Mouse (Mus musculus) midbrain, postnatal 0 days (tissue): ENCODE results near the gene Slc30a9. TPM values are rescaled to one million over a fixed set of nuclear protein-coding genes. Genes with fewer than 3 reads are reported as not detected.

Experiments
- ATAC-seq: fragments of 200-750 bp; cut with Nextera tagmentation; 2 replicates; pipeline ENCODE4 v1.8.0; 2017; ENCODE audit warnings: moderate number of reproducible peaks, mild to moderate bottlenecking, moderate TSS enrichment, moderate library complexity; ENCODE audit not compliant: low FRiP score
- DNase-seq: peaks from one replicate; pipeline ENCODE4 v3.0.0-alpha.2; 2015; ENCODE audit warnings: low spot score
- H3K27ac ChIP-seq: fragments of 300-500 bp; sonication (generic); 2 replicates; pipeline ENCODE4 v1.5.1; 2014; ENCODE audit warnings: low read depth, mild to moderate bottlenecking, low read length, mixed read lengths
- H3K27me3 ChIP-seq: fragments of 300-500 bp; sonication (generic); 2 replicates; pipeline ENCODE4 v1.6.1; 2014; ENCODE audit warnings: low read length, control low read depth, mixed read lengths; ENCODE audit not compliant: insufficient read depth
- H3K36me3 ChIP-seq: fragments of 300-500 bp; sonication (generic); 2 replicates; pipeline ENCODE4 v1.6.1; 2014; ENCODE audit warnings: low read length, control low read depth, mixed read lengths; ENCODE audit not compliant: insufficient read depth
- H3K4me1 ChIP-seq: fragments of 300-500 bp; sonication (generic); 2 replicates; pipeline ENCODE4 v1.6.1; 2014; ENCODE audit warnings: mild to moderate bottlenecking, control low read depth, antibody characterized with exemption, low read length, mixed read lengths; ENCODE audit not compliant: insufficient read depth
- H3K4me2 ChIP-seq: fragments of 300-500 bp; sonication (generic); 2 replicates; pipeline ENCODE4 v1.6.1; 2014; ENCODE audit warnings: low read depth, mild to moderate bottlenecking, low read length, mixed read lengths; ENCODE audit not compliant: poor library complexity, severe bottlenecking
- H3K4me3 ChIP-seq: fragments of 300-500 bp; sonication (generic); 2 replicates; pipeline ENCODE4 v1.5.1; 2014; ENCODE audit warnings: low read depth, mild to moderate bottlenecking, low read length, moderate library complexity
- H3K9ac ChIP-seq: fragments of 300-500 bp; sonication (generic); replicated peaks from 2 replicates; pipeline ENCODE4 v1.6.1; 2014; ENCODE audit warnings: mild to moderate bottlenecking, low read length, moderate library complexity, mixed read lengths; ENCODE audit not compliant: poor library complexity, severe bottlenecking
- H3K9me3 ChIP-seq: fragments of 300-500 bp; sonication (generic); 2 replicates; pipeline ENCODE4 v1.6.1; 2016; ENCODE audit warnings: low read length, control low read depth
- CTCF ChIP-seq: IDR thresholded peaks from 2 replicates; pipeline ENCODE4 v1.5.1; 2016; ENCODE audit warnings: antibody characterized with exemption, mild to moderate bottlenecking
- WGBS: fragments of 180-500 bp; shearing (Covaris S2); extraction: QIAGEN DNeasy Blood & Tissue Kit; methylation state at CpG from one replicate; pipeline ENCODE4 v1.1.7; 2014; 5-methylcytosine and 5-hydroxymethylcytosine counted together
- polyA plus RNA-seq: library from polyadenylated mRNA; unstranded; fragments of >200 nt; fragmentation: Nextera tagmentation; extraction: Ambion mirVana; gene quantifications from 2 replicates; pipeline ENCODE4 v1.2.1, GENCODE M21; 2015
- total RNA-seq: library from RNA; depleted of rRNA; stranded (reverse); fragments of >200 nt; gene quantifications from 2 replicates; pipeline ENCODE4 v1.2.3, GENCODE M21; 2014; rRNA removed

Gene Slc30a9
- total and polyA plus RNA-seq, 2 experiments from 2014 or later, result 99.5 to 176 TPM

- no peaks in the 10 kb centered on the region for H3K4me1 ChIP-seq
- H3K9me3 ChIP-seq, result no peaks in the 10 kb centered on the region
- DNase-seq, result no peak
- no peak overlapping the region for H3K9ac ChIP-seq
- H3K27me3 ChIP-seq, result no peaks in the 10 kb centered on the region
- no peak overlapping the region for H3K4me3 ChIP-seq
- peaks cover 14% of the 10 kb centered on the region; the same call in 1 of the 2 replicates for H3K36me3 ChIP-seq
- no peak for TF ChIP-seq CTCF
- H3K27ac ChIP-seq, result no peak overlapping the region
- ATAC-seq, result 0 out of 2 replicates have a peak, but pooled peaks have one; percentile 28
- H3K4me2 ChIP-seq, result no peak overlapping the region
- WGBS, result 64% methylated on average over 28 of the region's 28 CpGs
These were observed 93.3 kb downstream of the Slc30a9 start for GRCm38 (mm10) chr5:67399876-67400607.

- no peak for TF ChIP-seq CTCF
- H3K4me2 ChIP-seq, result no peak overlapping the region
- ATAC-seq, result no peak
- H3K36me3 ChIP-seq, result peaks cover 14% of the 10 kb centered on the region; the same call in 1 of the 2 replicates
- WGBS, result 66% methylated on average over 12 of the region's 12 CpGs
- H3K4me3 ChIP-seq, result no peak overlapping the region
- H3K9ac ChIP-seq, result no peak overlapping the region
- no peaks in the 10 kb centered on the region for H3K9me3 ChIP-seq
- H3K4me1 ChIP-seq, result no peaks in the 10 kb centered on the region
- DNase-seq, result no peak
- H3K27me3 ChIP-seq, result no peaks in the 10 kb centered on the region
- no peak overlapping the region for H3K27ac ChIP-seq
These were observed 94.1 kb downstream of the Slc30a9 start for GRCm38 (mm10) chr5:67400608-67401480.

GRCm38 (mm10) chr5:67401612-67402011 is 94.9 kb downstream of the Slc30a9 start:
- H3K9ac ChIP-seq, result no peak overlapping the region
- no peak overlapping the region for H3K4me2 ChIP-seq
- peaks cover 11% of the 10 kb centered on the region; the same call in 1 of the 2 replicates for H3K36me3 ChIP-seq
- H3K4me3 ChIP-seq, result no peak overlapping the region
- H3K4me1 ChIP-seq, result no peaks in the 10 kb centered on the region
- TF ChIP-seq CTCF, result no peak
- WGBS, result 71% methylated on average over 9 of the region's 9 CpGs
- H3K9me3 ChIP-seq, result no peaks in the 10 kb centered on the region
- DNase-seq (no peak), ATAC-seq (no peak)
- H3K27me3 ChIP-seq, result no peaks in the 10 kb centered on the region
- H3K27ac ChIP-seq, result no peak overlapping the region

GRCm38 (mm10) chr5:67404380-67404779 is 97.6 kb downstream of the Slc30a9 start:
- Histone ChIP-seq H3K4me1 (no peaks in the 10 kb centered on the region), H3K4me2 (no peak overlapping the region), H3K36me3 (peaks cover 5% of the 10 kb centered on the region; the same call in 1 of the 2 replicates), H3K9me3 (no peaks in the 10 kb centered on the region), H3K9ac (no peak overlapping the region), H3K27me3 (no peaks in the 10 kb centered on the region), H3K4me3 (no peak overlapping the region), H3K27ac (no peak overlapping the region)
- ATAC-seq (no peak), DNase-seq (no peak)
- WGBS, result 89% methylated on average over 7 of the region's 7 CpGs
- no peak for TF ChIP-seq CTCF

GRCm38 (mm10) chr5:67404919-67405318 is 98.2 kb downstream of the Slc30a9 start:
- Histone ChIP-seq H3K27ac (no peak overlapping the region), H3K27me3 (no peaks in the 10 kb centered on the region), H3K4me3 (no peak overlapping the region), H3K4me2 (no peak overlapping the region), H3K4me1 (no peaks in the 10 kb centered on the region), H3K36me3 (peaks cover 5% of the 10 kb centered on the region; the same call in 1 of the 2 replicates), H3K9me3 (no peaks in the 10 kb centered on the region), H3K9ac (no peak overlapping the region)
- DNase-seq (no peak), ATAC-seq (no peak)
- TF ChIP-seq CTCF, result no peak
- 89% methylated on average over 9 of the region's 9 CpGs for WGBS

Other genes with a start within 250 kb of the Slc30a9 start
- 0.99 and 3.1 TPM in 2 replicates for gene Phox2b, start 207.7 kb upstream of the Slc30a9 start, total RNA-seq
- 0.20 and 0.21 TPM in 2 replicates for gene Phox2b, start 207.7 kb upstream of the Slc30a9 start, polyA plus RNA-seq
- 68.1 and 74.6 TPM in 2 replicates for gene Tmem33, start 46.4 kb upstream of the Slc30a9 start, total RNA-seq
- gene Tmem33, start 46.4 kb upstream of the Slc30a9 start, polyA plus RNA-seq, result 49.8 and 55.0 TPM in 2 replicates
- gene Bend4, start 121.4 kb downstream of the Slc30a9 start, total RNA-seq, result 16.1 and 18.2 TPM in 2 replicates
- gene Bend4, start 121.4 kb downstream of the Slc30a9 start, polyA plus RNA-seq, result 9.2 and 9.5 TPM in 2 replicates